Mouse (Mus musculus) liver, postnatal 0 days (tissue): ENCODE measurements around the gene Kalrn.

Experiments
- CTCF ChIP-seq: sonication (generic); IDR thresholded peaks from 2 replicates; pipeline ENCODE4 v1.5.1; 2016; ENCODE audit warnings: antibody characterized with exemption, low read depth
- EP300 ChIP-seq: IDR thresholded peaks from 2 replicates; pipeline ENCODE4 v1.6.1; 2016; ENCODE audit warnings: antibody characterized with exemption, low read depth, mild to moderate bottlenecking

DNA sequence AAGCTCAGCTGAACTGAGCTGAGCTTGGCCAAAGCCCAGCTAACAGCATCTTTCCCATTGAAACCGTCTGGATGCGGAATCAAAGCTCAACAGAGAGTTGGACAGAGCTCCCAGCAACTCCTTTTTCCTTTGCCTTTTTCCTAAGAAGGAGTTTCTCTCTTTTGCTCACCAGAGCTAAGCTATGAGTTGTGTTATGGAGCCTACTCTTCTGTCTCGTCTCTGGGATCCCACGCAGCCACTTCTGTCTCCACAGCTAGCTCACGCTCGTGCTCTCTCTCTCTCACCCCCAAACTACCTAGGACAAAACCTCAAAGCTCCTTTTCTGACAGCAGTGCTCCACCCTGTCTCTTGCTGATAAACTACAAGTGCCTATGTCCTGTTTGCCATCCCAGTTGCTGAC lies 4.5 kb downstream of the Kalrn start:
- TF ChIP-seq CTCF (no peak), EP300 (no peak)
